Mouse (Mus musculus) layer of hippocampus, adult 2 months (tissue): ENCODE data around the gene Prkg2. TPM values are rescaled to one million over a fixed set of nuclear protein-coding genes. Genes with fewer than 3 reads are reported as not detected.

Experiments
- DNase-seq, 2 experiments: peaks; one replicate each; pipeline ENCODE4 v3.0.0; 2022; ENCODE audit warnings: low spot score in 2 of 2
- H3K27ac ChIP-seq: fragments of 200-600 bp; 2 replicates; pipeline ENCODE4 v1.8.1; 2022
- H3K4me3 ChIP-seq: fragments of 200-600 bp; 2 replicates; pipeline ENCODE4 v1.8.1; 2022; ENCODE audit warnings: mild to moderate bottlenecking
- CTCF ChIP-seq: fragments of 200-600 bp; conservative IDR thresholded peaks from 2 replicates; pipeline ENCODE4 v1.8.1; 2022; ENCODE audit warnings: antibody characterized with exemption, mild to moderate bottlenecking, moderate library complexity
- total RNA-seq, 2 experiments: library from RNA; stranded (reverse); gene quantifications; 2 replicates each; pipeline ENCODE4 v1.2.3; 2021

The Prkg2 gene
- total RNA-seq, 2 experiments from 2014 or later: 2.9 to 3.5 TPM

DNA sequence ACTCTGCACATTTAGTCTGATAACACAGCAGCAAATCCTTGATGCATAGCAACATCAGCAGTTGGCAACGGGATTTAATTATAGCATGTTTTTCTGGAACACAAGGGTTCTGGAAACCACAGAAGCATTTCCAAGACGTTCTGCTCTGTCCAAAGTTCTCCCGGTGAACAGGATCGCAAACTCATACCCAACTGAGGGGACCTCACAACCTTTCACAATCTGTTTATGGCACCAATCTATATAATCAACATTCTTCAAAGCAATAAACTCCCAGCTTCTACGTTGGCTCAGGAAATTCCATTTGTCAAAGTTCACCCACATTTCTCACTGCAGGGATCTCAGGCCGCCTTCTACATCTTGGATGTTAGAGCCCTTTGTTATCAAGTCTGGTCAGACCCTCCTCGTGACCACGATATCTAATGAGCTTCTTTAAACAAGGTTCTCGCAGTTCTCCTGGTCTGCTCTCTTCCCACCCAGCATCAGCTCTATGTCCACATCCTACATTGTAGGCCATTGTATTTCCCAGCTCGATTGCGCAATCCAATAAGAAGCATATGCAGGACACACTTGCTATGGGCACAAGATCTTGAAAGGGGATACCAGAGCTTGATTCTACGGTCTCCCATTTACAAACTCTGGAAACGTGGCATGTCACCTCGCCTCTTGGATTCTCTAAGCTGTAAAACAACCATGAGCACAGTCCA lies 26.6 kb downstream of the Prkg2 start:
- DNase-seq: no peak
- TF ChIP-seq CTCF: no peak
- H3K4me3 ChIP-seq: no peak overlapping the region
- no peak overlapping the region for H3K27ac ChIP-seq

DNA sequence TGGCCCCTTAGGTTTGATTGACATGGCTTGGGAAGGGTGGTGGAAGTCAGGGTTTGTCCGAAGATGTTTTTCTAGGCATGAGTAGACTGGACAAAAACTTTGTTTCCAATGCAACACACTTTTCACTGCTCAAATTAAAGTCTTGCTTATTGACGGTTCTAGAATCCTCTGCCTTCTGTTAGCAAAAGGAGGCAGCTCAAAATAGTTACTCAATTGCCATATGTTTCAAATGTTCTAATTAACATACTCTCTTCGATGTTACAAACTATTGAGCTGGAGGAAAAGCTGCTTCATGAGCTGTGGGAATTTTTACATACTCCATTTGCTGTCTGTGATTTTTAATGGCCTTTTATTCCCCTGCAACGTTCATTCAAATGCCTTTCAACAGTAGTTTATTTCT lies 39.0 kb downstream of the Prkg2 start:
- H3K27ac ChIP-seq: no peak overlapping the region
- TF ChIP-seq CTCF: no peak
- no peak overlapping the region for H3K4me3 ChIP-seq
- DNase-seq: peak in 1 of 2 experiments; percentile 17

DNA sequence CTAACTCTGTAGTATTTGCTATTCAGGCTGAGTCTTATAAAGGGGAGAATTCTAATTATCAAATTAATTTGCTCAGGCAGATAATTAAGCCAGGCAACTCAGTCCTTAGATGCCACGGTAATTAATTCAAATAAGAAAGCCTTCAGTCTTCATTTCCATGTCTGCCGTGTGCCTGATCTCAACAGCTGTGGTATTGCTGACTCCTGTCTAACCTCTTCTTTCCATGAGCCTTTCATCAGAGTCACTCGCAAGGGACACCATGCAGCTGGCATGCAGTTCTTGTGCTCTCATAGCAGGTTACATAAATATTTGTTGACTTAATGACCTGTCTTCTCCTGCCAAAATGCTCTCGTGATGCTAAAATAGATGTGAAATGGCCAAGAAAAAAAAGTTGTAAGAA lies 41.4 kb downstream of the Prkg2 start:
- no peak overlapping the region for H3K27ac ChIP-seq
- no peak for DNase-seq
- TF ChIP-seq CTCF: no peak
- no peak overlapping the region for H3K4me3 ChIP-seq

DNA sequence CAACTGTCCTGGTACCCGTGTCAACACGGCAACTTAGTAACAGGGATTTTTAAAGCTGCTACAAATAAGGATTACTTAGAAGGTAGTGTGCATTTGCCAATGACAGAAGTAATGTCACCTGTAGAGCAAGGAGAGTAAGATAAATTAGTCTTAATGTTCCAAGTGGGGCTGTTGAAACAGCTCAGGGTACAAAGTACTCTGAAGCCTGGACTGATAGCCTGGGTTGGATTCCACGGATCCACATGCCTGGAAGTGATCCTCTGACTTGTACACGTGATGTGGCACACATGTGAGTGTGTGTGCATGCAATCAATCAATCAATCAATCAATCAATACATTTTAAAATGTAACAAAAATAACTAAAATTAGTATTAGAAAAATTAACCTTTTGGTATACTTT lies 45.6 kb downstream of the Prkg2 start:
- Histone ChIP-seq H3K27ac (no peak overlapping the region), H3K4me3 (no peak overlapping the region)
- DNase-seq: no peak
- TF ChIP-seq CTCF: no peak

DNA sequence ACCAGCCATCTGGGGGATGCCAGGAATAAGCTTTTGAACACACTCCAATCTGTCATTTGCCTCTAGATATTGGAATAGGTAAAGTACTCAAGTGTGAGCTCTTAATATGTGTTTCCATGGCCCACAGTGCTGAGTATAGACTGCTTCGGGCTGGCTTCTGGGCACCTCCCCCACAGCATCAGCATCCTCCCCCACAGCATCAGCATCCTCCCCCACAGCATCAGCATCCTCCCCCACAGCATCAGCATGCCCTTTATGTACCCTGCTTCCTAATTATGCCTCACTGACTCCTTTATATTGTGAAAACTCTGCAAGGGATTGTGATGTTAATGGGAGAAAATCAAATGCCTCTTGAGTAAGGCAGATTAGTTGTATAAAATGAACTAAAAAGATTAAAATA lies 49.5 kb downstream of the Prkg2 start:
- no peak for TF ChIP-seq CTCF
- H3K27ac ChIP-seq: no peak overlapping the region
- no peak overlapping the region for H3K4me3 ChIP-seq
- DNase-seq: no peak

DNA sequence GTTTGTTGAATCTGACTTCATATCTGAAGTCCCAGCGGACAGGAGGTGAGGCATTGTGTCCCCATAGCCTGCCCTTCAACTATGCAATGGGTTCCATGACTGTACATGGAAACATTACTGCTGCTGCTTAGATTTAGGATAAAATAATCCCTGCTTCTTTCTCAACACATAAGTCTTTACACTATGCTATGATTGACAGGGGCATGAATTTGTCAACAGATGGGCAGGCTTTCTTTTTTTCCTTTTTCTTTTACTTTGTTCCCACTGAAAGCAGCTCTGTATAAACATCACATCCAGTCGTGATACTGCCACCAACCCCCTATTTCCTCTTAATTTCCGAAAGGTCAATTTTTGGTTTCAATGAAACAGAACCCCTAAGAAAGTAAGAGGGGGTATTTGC lies 50.0 kb downstream of the Prkg2 start:
- no peak overlapping the region for H3K27ac ChIP-seq
- no peak overlapping the region for H3K4me3 ChIP-seq
- no peak for TF ChIP-seq CTCF
- no peak for DNase-seq

DNA sequence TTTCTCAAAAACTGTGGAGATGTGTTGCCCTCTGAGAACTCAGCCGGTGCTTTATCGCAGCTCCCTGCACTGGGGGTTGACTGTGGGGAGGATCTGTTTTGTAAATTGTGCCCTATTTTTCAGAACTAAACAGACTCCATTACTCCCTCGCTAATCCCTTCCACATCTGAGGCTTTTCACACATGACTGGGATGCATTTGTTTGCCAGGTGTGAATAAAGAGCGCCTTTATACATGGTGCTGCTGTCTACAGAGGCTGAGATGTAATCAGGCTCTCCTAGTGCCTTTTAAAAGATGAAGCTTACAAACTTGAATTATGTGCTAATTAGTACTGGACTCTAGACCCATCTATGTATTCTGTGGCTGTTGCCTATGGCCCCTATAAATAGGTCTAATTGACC lies 50.7 kb downstream of the Prkg2 start:
- Histone ChIP-seq H3K27ac (no peak overlapping the region), H3K4me3 (no peak overlapping the region)
- TF ChIP-seq CTCF: no peak
- DNase-seq: no peak

DNA sequence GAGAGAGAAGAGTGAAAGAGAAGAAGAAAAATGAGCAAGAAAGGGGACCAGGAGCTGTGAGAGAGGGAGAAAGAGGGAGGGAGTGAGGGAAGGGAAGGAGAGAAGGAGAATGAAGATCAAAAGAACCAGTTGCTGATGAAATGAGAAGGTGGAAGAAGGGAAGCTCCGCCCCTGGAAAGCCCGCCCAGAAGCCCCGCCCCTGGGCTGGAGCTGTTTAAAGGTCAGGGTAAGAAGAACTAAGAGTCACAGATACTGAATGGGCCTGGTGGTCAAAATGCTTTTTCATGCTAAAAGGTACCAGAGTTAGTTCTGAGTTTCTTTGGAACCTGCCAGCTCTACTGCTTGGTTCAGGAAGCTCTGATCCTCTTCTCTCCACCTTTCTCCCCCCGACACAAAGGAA lies 51.1 kb downstream of the Prkg2 start:
- DNase-seq: no peak
- H3K27ac ChIP-seq: no peak overlapping the region
- no peak overlapping the region for H3K4me3 ChIP-seq
- no peak for TF ChIP-seq CTCF

DNA sequence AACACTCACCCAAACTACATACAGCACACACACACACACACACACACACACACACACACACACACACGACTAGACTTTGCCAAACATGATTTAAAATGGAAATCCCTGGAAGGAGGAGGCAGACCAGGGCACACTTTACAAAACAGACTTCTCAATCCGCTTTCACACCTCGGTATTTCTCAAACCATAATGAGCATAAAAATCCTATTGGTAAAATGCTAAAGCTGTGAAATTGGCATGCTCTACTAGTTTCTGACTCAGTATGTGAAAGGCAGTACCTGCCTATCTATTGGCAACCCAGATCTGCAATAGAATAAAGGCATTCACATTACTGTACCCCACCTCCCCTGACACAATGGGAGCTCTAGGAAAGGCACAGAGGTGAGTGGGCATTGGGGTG lies 52.1 kb downstream of the Prkg2 start:
- DNase-seq: no peak
- Histone ChIP-seq H3K4me3 (no peak overlapping the region), H3K27ac (no peak overlapping the region)
- no peak for TF ChIP-seq CTCF

DNA sequence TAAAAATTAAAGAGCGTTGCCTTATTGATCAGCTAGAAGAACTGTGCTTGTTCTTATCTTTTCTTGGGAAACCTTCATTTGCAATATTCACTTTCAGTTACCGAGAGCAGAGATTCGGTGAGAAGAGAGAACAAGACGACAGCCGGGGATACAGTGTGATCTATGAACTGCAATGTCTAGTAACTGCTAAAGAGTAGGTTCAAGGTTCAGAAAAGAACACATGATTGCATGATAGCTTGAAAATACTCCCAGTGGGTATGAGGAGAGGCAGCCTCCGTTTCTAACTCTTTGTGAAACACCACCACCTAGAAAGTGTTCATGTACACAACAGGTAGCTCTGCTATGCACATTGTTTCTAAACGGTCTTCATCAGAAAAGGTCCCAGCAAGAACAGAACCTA lies 55.8 kb downstream of the Prkg2 start:
- H3K27ac ChIP-seq: no peak overlapping the region
- no peak for TF ChIP-seq CTCF
- no peak overlapping the region for H3K4me3 ChIP-seq
- DNase-seq: no peak

DNA sequence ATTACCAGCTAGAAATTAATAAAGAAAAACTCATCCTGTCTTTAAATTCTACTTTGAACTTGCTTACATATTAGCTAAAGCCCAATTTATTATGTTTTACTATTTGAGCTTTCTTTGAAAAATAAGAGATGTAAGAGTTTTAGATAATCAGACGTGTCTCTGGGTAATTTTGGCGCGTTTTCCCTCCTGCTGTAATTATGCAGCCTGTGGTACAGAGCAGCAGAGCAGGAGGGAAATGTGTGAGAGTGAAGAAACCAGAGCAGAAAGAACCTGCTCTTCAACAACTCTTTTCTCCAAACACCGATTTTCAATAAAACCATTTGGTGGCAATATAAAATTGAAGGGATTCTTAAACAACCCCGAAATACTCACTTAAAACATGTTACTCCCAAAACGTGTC lies 58.8 kb downstream of the Prkg2 start:
- no peak overlapping the region for H3K27ac ChIP-seq
- no peak for DNase-seq
- H3K4me3 ChIP-seq: no peak overlapping the region
- TF ChIP-seq CTCF: no peak

DNA sequence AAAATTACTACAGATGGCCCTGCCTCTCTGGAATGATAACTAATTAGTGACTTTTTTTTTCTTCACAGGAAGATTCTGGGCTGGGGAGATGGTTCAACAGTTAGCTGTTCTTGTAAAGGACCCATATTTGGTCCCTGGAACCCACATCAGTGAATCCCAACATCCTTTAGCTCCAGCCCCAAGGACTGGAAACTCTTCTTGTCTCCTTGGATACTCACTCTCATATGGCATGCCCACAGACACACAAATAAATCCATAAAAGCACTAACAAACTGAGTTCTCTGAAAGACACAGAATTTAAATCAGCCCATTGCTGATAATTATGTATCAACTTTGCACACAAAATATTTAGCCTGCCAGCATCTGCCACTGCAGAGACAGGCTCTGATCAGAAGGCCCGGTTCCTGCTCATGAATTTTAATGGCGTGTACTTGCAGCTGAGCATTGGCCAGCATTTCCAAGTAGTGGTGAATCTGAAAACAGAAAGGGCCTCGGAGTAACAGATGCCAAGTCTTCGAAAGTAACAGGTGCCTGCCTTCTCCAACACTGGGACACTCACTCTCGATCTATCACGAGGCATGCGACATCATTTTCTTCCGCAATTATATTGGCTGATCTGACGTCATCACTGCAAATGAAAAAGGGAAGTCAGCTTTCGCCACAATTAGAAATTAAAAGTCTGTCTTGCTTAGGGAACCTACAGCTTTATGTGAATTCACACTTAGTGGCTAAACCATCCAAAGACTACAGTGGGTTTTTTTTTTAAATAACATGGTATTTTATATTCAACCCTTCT lies 61.1 kb downstream of the Prkg2 start:
- peak; percentile 49 to 80 for DNase-seq
- Histone ChIP-seq H3K27ac (peak overlapping the region; percentile 51; the same call in 1 of the 2 replicates), H3K4me3 (peak overlapping the region; percentile 26; the same call in 1 of the 2 replicates)
- TF ChIP-seq CTCF: no peak

DNA sequence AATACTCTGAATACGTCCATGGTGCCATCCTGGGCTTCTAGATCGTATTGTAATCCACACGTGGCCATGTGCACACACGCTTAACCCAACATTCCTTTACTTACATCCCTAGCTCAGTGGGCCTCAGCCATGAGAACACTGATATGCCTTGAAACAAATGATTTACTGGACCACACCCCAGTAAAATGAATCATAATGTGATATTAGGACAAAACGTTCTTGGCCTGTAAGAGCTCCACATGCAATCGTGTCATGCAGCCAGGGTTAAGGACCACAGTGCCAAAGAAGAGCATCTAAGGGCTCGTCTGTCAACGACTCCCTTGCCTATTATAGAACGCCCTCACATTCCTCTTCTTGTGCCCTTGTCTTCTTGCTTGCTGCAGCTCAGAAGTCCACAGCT lies 70.5 kb downstream of the Prkg2 start:
- TF ChIP-seq CTCF: no peak
- no peak for DNase-seq
- Histone ChIP-seq H3K27ac (no peak overlapping the region), H3K4me3 (no peak overlapping the region)

DNA sequence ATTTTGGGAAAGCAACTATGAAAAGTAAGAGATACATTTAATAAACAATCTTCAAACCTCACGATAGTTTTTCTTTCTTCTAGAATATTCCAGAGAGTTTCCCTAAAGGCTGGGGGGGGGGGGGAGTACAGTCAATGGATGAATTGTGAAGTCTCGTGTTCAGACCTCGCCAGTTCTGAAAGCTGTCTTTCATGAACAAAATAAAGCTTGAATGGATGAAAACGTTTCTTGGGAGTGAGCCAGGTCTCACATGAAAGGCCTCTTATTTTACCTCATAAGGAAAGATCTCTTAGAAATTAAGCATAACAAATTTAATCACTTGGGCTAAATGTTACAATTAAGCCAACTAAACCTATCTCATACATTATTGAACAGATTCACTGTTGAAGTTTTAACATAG lies 72.0 kb downstream of the Prkg2 start:
- no peak for TF ChIP-seq CTCF
- DNase-seq: no peak
- H3K27ac ChIP-seq: no peak overlapping the region
- H3K4me3 ChIP-seq: no peak overlapping the region
